Mouse (Mus musculus): ENCODE data around the gene Tmem52b. TPM values are rescaled to one million over a fixed set of nuclear protein-coding genes. Genes with fewer than 3 reads are reported as not detected.

Gene Tmem52b
- polyA plus RNA-seq, 1 experiment from 2014 or later: not detected

DNA sequence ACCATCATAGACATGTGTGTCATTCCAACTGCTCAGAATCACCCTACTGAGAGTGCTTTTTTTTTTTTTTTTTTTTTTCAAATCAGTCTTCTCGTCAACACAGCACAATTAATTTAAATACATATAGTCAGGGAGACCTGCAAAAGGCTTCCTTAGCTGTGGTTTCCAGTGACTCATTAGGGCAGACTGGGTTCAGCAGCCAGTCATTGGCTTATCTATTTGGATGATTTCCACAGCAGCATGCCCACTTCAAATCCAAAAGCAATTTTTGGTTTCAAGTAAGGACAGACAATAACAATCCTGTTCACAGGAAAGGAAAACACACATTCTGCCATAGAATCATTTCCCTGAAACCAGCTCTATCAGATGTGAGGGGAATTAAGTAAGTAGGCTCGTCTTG is 2.0 kb downstream of the Tmem52b start:
- WGBS (ENCODE audit: missing documents): 50% methylated on average over 1 of the region's 2 CpGs
- H3K27ac ChIP-seq: no peak overlapping the region
- H3K36me3 ChIP-seq (ENCODE audit: inconsistent target): no peaks in the 10 kb centered on the region
- no peak overlapping the region for H3K4me3 ChIP-seq (ENCODE audit: inconsistent target)
- no peaks in the 10 kb centered on the region for H3K79me2 ChIP-seq (ENCODE audit: inconsistent target)

DNA sequence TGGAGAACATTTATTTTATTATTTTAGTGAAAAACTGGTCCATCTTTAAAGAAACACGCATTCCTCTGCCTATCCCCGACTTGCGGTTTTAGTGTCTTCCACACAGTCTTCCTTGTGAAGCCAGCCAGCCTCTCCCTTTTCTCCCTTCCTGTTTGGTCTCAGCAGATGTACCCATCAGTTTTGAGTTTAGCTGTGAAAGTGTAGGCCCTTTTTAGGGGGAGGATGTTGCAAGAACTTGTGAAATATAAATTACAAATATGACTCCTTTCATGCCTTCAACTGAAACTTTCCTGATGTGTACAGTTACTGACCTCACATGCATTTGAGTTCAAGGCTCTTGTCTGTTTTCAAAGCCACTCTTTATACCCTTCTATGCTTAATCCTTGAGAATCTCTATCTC is 2.7 kb downstream of the Tmem52b start:
- H3K36me3 ChIP-seq (ENCODE audit: inconsistent target): no peaks in the 10 kb centered on the region
- no peaks in the 10 kb centered on the region for H3K79me2 ChIP-seq (ENCODE audit: inconsistent target)
- H3K27ac ChIP-seq: no peak overlapping the region
- H3K4me3 ChIP-seq (ENCODE audit: inconsistent target): no peak overlapping the region
- 23% methylated on average over 3 of the region's 3 CpGs for WGBS (ENCODE audit: missing documents)

DNA sequence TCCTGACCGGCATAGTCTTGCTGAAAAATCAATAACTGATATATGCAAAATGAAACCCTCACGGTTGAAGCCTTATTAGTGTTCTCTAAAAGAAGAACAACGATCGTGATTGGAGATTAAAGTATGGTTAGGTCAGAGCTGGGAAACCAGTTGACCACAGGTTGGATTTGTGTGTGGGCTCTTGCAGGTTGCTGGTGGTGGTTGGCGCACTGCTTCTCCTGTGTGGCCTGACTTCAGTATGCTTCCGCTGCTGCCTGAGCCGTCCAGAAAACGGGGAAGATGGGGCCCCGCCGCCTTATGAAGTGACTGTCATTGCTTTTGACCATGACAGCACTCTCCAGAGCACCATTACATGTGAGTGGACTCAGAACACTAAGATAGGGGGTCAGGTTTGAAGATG is 4.0 kb downstream of the Tmem52b start:
- whole genome bisulfite sequencing (ENCODE audit: missing documents): 68% methylated on average over 10 of the region's 10 CpGs
- Histone ChIP-seq H3K4me3 (ENCODE audit: inconsistent target) (no peak overlapping the region), H3K79me2 (ENCODE audit: inconsistent target) (no peaks in the 10 kb centered on the region), H3K27ac (no peak overlapping the region), H3K36me3 (ENCODE audit: inconsistent target) (no peaks in the 10 kb centered on the region)

DNA sequence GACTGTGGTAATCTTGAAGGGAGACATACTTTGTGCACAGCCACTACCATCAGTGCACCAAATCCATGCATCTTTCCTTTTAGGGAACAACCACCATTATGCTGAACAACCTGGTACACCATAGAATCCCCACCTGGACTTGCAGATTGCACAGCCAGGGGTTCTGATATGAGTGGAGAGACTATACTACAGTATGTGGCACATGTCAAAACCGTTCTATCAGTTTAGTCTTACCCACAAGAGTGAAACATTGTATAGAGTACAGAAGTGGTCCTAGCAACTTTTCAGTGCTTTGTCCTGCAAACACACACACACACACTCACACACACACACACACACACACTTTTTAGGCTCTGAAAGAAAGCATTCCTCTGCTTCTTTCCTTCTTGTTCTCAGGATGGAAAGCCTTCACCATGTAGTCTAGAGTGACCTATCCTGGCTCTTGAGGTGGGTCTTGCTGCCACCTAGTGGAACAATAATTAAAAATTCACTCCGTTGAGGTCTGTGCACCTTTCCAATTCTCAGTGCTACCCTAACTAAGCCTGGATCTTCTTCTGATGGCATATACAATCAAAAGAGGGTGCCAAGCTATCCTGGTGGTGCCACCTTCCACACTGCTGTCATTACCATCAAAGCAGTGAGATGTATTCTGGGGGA is 5.5 kb downstream of the Tmem52b start:
- no peak overlapping the region for H3K4me3 ChIP-seq (ENCODE audit: inconsistent target)
- H3K27ac ChIP-seq: no peak overlapping the region
- H3K79me2 ChIP-seq (ENCODE audit: inconsistent target): no peaks in the 10 kb centered on the region
- no peaks in the 10 kb centered on the region for H3K36me3 ChIP-seq (ENCODE audit: inconsistent target)
- WGBS (ENCODE audit: missing documents): 50% methylated on average over 2 of the region's 2 CpGs

- Histone ChIP-seq H3K27ac (no peak overlapping the region), H3K79me2 (ENCODE audit: inconsistent target) (no peaks in the 10 kb centered on the region), H3K4me3 (ENCODE audit: inconsistent target) (no peak overlapping the region), H3K36me3 (ENCODE audit: inconsistent target) (no peaks in the 10 kb centered on the region)
These were observed 13.7 kb downstream of the Tmem52b start for GRCm38 (mm10) chr6:129526069-129526468.

- Histone ChIP-seq H3K36me3 (ENCODE audit: inconsistent target) (no peaks in the 10 kb centered on the region), H3K79me2 (ENCODE audit: inconsistent target) (no peaks in the 10 kb centered on the region), H3K4me3 (ENCODE audit: inconsistent target) (no peak overlapping the region), H3K27ac (no peak overlapping the region)
- 100% methylated on average over 2 of the region's 2 CpGs for WGBS (ENCODE audit: missing documents)
These were observed 15.1 kb downstream of the Tmem52b start for GRCm38 (mm10) chr6:129527416-129527815.

DNA sequence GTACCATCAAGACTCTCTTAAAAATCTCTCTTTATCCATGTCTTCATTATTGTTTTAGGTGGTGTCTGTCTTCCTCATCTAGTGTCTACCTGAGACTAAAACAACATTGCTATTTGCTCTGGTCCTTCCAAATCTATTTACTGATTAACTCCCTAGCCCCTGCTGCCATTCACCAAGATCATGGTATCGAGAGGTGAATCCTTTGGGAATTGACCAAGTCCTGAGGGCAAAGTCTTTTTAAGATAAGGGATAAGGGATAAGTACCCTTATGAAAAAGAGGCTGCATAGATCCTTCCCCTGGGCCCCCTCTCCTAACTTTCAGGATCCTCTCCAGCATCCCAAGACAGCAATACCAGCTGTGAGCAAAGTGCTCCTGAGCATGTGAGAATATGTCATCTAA is 17.2 kb downstream of the Tmem52b start:
- H3K36me3 ChIP-seq (ENCODE audit: inconsistent target): no peaks in the 10 kb centered on the region
- WGBS (ENCODE audit: missing documents): 88% methylated on average over 1 of the region's 1 CpGs
- no peak overlapping the region for H3K27ac ChIP-seq
- H3K4me3 ChIP-seq (ENCODE audit: inconsistent target): no peak overlapping the region
- peaks cover 17% of the 10 kb centered on the region for H3K79me2 ChIP-seq (ENCODE audit: inconsistent target)

DNA sequence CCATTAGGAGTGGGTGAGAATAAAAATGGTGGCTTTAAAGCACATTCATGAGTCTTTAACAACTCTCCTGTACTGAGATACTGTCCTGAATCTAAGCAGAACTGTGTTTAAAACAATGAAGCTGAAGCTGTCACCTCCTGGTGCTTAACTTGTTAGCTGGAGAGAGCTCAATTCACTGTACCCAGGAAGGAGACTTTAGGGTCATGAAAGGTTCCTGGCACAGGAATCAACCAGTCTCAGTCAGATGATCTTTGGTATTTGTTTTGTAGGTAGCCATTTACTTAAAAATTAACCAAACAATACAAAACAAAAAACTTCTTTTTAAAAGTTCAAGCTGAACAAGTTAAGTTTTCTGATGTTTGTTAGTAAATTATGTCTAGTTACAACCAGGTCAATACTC is 17.9 kb downstream of the Tmem52b start:
- no peak overlapping the region for H3K27ac ChIP-seq

DNA sequence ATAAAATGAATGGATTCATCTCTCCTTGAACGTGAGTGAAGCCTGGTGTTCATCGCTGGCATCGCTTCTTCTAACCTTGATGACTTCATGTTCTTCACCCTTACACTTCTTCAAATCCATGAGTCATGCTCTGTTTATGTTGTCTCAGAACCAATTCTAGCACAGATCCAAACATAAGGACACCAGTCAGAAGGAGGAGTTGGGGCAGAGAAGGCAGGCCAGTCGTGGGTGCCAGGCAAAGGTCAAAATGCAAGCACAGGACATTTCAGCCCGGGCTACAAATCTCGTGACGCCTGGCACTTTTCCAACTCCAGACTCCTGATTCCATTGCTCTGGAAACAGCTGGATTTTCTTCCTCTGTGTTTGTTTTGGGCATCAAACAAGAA is 20.2 kb downstream of the Tmem52b start:
- Histone ChIP-seq H3K79me2 (ENCODE audit: inconsistent target) (peaks cover 43% of the 10 kb centered on the region), H3K4me3 (ENCODE audit: inconsistent target) (peak overlapping the region; percentile 94), H3K27ac (peak overlapping the region; percentile 76), H3K36me3 (ENCODE audit: inconsistent target) (peaks cover 4% of the 10 kb centered on the region; the same call in 1 of the 2 replicates)
- 32% methylated on average over 7 of the region's 7 CpGs for WGBS (ENCODE audit: missing documents)

More for the DNA sequence above, 17.9 kb downstream of the Tmem52b start:
- Histone ChIP-seq H3K36me3 (ENCODE audit: inconsistent target) (no peaks in the 10 kb centered on the region), H3K4me3 (ENCODE audit: inconsistent target) (no peak overlapping the region), H3K79me2 (ENCODE audit: inconsistent target) (peaks cover 23% of the 10 kb centered on the region)

DNA sequence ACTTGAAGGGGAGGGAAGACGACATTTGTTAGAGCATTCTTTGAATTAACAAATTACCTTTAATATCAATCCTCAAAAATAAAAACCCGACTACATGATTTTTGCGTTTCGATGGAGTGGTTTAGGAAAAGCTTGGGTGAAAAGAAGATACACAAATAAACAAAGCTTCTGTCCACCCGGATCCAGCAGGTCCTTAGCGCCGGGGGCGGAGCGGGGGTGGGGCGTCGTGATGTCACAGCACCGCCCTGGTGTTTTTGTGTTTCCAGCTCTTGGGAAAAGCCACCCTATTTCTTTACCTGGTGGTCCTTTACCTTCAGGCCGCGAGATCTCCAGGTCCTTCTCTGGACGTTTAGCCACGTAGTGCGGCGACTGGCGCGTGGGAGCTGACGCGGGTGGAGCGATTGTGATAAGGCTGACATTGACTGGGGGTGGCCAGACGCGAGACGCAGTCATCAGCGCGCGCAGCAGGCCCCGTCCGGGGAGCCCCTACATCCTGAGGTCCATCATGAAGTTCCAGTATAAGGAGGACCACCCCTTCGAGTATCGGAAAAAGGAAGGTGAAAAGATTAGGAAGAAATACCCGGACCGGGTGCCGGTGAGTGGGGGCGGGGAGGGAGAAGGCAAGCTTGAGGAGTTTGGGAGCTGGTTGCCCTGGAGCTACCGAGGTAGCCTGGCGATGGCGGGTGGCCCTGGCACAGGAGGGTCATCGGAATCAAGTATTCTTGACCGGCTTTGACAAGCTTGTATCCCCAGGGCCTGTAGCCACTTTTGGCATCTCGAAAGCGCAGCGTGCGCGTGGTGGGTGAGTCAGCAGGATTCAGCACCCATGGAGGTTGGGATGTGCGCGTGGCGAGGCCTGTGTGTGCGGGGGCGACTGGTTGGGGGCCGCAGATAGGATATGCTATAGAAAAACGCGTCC is 20.8 kb downstream of the Tmem52b start, which contains the start of gene Gabarapl1:
TSS of gene Gabarapl1 (plus strand) at position 219 of the 919 bp plus-strand sequence.
- under 1% methylated on average over 50 of the region's 55 CpGs for WGBS (ENCODE audit: missing documents)
- peaks cover 43% of the 10 kb centered on the region for H3K79me2 ChIP-seq (ENCODE audit: inconsistent target)
- H3K4me3 ChIP-seq (ENCODE audit: inconsistent target): peak within 1 kb of the TSS; percentile 94
- peak within 1 kb of the TSS; percentile 76 for H3K27ac ChIP-seq
- H3K36me3 ChIP-seq (ENCODE audit: inconsistent target): peaks cover 10% of the 10 kb centered on the region

DNA sequence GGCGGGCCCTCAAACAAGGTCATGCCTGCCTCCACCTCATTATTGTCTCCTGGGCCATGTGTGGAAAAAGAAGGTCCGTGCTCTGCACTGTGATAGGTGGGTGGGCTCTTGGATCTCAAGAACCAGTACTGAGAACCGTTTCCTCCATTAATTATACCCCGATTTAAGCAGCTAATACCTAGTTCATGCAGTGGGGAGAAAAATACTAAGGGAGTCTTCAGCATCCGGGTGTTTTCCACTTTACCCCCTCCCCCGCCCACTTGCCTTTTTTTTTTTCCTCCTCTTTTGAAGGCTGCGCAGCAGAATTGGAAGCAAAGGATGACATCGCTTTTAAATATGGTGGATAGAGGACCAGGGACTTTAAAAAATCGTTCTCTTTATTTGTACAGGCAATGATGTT is 21.7 kb downstream of the Tmem52b start:
- 1% methylated on average over 9 of the region's 9 CpGs for WGBS (ENCODE audit: missing documents)
- Histone ChIP-seq H3K79me2 (ENCODE audit: inconsistent target) (peaks cover 43% of the 10 kb centered on the region), H3K4me3 (ENCODE audit: inconsistent target) (peak overlapping the region; percentile 94), H3K36me3 (ENCODE audit: inconsistent target) (peaks cover 19% of the 10 kb centered on the region), H3K27ac (peak overlapping the region; percentile 76; the same call in 1 of the 2 replicates)

DNA sequence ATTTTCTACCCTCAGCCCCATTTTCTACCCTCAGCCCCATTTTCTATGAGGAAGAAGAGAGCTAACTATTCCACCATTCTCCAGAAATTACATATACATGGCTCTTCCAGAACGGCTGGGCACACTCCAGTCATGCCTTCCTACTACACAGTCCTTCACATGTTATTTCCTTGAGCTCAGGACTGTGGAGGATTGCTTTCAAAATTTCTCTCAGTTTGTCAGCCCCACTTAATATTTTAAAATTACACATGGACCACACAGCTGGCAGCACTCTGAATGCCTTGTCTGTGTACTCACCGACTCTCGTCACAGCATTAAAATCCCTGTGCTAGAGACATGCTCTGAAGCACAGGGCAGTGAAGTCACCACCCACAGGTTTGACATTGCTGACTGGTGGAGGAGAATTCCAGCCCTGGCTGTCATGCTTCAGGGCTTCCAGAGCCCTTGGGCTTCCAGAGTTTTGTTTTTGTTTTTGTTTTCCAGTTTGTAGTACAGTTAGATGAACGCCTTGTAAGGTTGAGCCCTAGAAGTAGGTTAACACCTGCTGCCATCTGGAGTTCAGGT is 22.4 kb downstream of the Tmem52b start:
- H3K79me2 ChIP-seq (ENCODE audit: inconsistent target): peaks cover 43% of the 10 kb centered on the region
- H3K27ac ChIP-seq: no peak overlapping the region
- peak overlapping the region; percentile 94; the same call in 1 of the 2 replicates for H3K4me3 ChIP-seq (ENCODE audit: inconsistent target)
- H3K36me3 ChIP-seq (ENCODE audit: inconsistent target): peaks cover 25% of the 10 kb centered on the region
- WGBS (ENCODE audit: missing documents): 49% methylated on average over 4 of the region's 4 CpGs

DNA sequence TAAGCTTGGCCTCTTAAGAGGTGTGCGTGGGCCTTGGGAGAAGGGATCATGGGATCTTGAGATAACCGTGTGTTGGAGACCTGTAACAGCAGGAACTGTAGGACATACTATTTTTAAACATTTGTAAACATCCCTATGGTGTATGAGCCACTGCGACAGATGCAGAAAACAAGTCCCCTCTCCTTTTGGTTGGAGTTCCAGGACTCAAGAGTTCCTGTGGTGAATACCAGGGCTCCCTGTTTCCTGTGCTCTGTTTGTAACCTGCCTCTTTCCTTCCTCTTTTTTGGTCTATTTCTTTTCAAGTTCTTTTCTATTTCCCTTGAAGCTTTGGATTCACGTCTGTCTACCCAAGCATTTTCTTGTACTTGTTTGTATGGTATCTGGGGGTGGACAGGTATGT is 23.4 kb downstream of the Tmem52b start:
- H3K4me3 ChIP-seq (ENCODE audit: inconsistent target): no peak overlapping the region
- peaks cover 35% of the 10 kb centered on the region for H3K36me3 ChIP-seq (ENCODE audit: inconsistent target)
- 15% methylated on average over 4 of the region's 4 CpGs for WGBS (ENCODE audit: missing documents)
- H3K79me2 ChIP-seq (ENCODE audit: inconsistent target): peaks cover 43% of the 10 kb centered on the region
- no peak overlapping the region for H3K27ac ChIP-seq

DNA sequence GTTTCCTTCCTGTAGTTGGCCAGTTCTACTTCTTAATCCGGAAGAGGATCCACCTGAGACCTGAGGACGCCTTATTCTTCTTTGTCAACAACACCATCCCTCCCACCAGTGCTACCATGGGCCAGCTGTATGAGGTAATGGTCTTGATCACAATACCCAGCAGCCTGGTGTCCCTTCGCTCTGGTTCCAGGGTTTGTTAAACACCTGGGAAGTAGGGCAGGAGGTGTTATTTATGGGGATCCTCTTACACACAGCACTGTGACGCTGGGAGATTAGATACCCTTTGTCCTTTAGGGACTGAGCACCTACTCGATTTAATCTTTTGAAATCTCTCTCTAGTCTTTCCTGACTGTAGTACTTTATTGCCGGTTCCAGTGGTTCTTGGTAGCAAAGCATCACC is 26.2 kb downstream of the Tmem52b start:
- 93% methylated on average over 6 of the region's 6 CpGs for WGBS (ENCODE audit: missing documents)
- H3K4me3 ChIP-seq (ENCODE audit: inconsistent target): no peak overlapping the region
- peaks cover 37% of the 10 kb centered on the region for H3K79me2 ChIP-seq (ENCODE audit: inconsistent target)
- peaks cover 48% of the 10 kb centered on the region for H3K36me3 ChIP-seq (ENCODE audit: inconsistent target)
- H3K27ac ChIP-seq: no peak overlapping the region

- 93% methylated on average over 9 of the region's 9 CpGs for WGBS (ENCODE audit: missing documents)
- no peak overlapping the region for H3K4me3 ChIP-seq (ENCODE audit: inconsistent target)
- H3K27ac ChIP-seq: no peak overlapping the region
- H3K36me3 ChIP-seq (ENCODE audit: inconsistent target): peaks cover 48% of the 10 kb centered on the region
- H3K79me2 ChIP-seq (ENCODE audit: inconsistent target): peaks cover 3% of the 10 kb centered on the region; the same call in 1 of the 2 replicates
These were observed 29.6 kb downstream of the Tmem52b start for GRCm38 (mm10) chr6:129541931-129542330.

All from macrophage (primary cell).